Mouse (Mus musculus) activated CD4-positive, CD25-positive, alpha-beta regulatory T cell, adult 9 weeks (primary cell): ENCODE data around the gene Gm10271. TPM values are rescaled to one million over a fixed set of nuclear protein-coding genes. Genes with fewer than 3 reads are reported as not detected.

Experiments
- polyA plus RNA-seq: library from polyadenylated mRNA; unstranded; fragments of 100-300 nt; shearing (Covaris generic); gene quantifications from one replicate; pipeline ENCODE4 v1.2.1, GENCODE M21; 2017

The Gm10271 gene
- polyA plus RNA-seq, result not detected

GRCm38 (mm10) chr10:116972509-116972908, at the start of gene Gm10271:
Gene Gm10271, minus strand, starts transcription at chr10:116972609.

DNA sequence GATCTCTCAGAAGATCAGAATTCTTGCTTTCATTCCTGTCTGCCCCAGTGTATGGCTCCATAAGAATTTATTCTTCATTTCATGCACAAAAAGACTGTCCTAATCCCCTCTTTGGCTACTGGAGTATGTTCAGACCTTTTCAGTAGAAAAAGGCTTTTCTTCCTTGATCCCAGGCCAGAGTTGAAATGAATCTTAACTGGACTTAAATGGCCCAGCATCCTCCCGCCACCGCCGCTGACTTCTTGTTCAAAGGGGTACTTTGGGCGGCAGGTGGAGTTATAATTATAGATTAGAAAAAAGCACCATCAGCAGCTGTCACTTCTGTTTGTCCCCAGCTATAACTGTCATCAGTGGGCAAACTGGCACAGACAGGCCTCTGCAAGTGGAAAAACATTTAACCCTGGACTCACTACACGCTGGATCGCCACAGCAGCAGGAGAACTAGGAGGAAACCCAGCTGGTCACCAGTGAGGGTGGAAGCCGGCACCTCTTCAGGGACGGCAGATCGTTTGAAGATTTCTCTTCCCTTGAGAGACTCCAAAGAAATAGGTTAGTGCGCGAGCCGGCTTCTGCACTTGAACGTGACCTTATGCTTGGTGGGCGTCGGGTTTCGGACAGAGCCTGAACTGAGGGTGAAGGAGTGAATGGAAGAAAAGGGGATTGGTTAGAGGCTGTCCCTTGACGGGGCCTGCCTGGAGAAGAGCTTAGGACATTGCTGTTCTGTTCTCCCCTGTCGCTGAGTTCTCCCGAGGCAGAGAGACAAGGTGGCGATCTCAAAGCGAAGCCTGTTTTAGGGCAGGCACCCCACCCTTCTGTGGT, 14.1 kb upstream of the Gm10271 start, which contains the start of gene Best3:
TSS of gene Best3 (plus strand) at position 51 of the 819 bp plus-strand sequence.

GRCm38 (mm10) chr10:116950009-116950769, 22.2 kb downstream of the Gm10271 start, which contains the start of gene Rab3ip:
Gene Rab3ip, minus strand, starts transcription at chr10:116950769.

Other genes with a start within 250 kb of the Gm10271 start
- not detected for gene Myrfl, start 75.7 kb downstream of the Gm10271 start, polyA plus RNA-seq
- gene Rab3ip, start 21.8 kb downstream of the Gm10271 start, polyA plus RNA-seq, result 20.8 TPM
- gene Best3, start 13.7 kb upstream of the Gm10271 start, polyA plus RNA-seq, result not detected
- gene Lrrc10, start 72.7 kb upstream of the Gm10271 start, polyA plus RNA-seq, result not detected
- gene Cct2, start 91.2 kb upstream of the Gm10271 start, polyA plus RNA-seq, result 205 TPM
- gene Frs2, start 175.9 kb upstream of the Gm10271 start, polyA plus RNA-seq, result 26.3 TPM